Mouse (Mus musculus): Measurements from ENCODE around the gene Hdac5. TPM values are rescaled to one million over a fixed set of nuclear protein-coding genes. Genes with fewer than 3 reads are reported as not detected.

The Hdac5 gene
- polyA plus RNA-seq, 1 experiment: 68.9 TPM

GRCm38 (mm10) chr11:102219994-102220346 lies 10.0 kb downstream of the Hdac5 start:
- Histone ChIP-seq H3K4me3 (ENCODE audit: control insufficient read depth, low read depth, low read length) (no peak overlapping the region), H3K27ac (ENCODE audit: control insufficient read depth, insufficient read depth, low read depth, low read length) (no peak overlapping the region), H3K4me1 (ENCODE audit: control insufficient read depth, insufficient read depth, low read length) (peaks cover 17% of the 10 kb centered on the region), H3K36me3 (ENCODE audit: control insufficient read depth, insufficient read depth, low read length) (no peaks in the 10 kb centered on the region), H3K27me3 (ENCODE audit: control insufficient read depth, insufficient read depth, low read length) (no peaks in the 10 kb centered on the region)
- no peak for TF ChIP-seq CTCF (IDR thresholded peaks at IDR 0.05; ENCODE audit: control insufficient read depth, insufficient read depth, insufficient replicate concordance, low read depth, low read length)
- TF ChIP-seq POLR2A (IDR thresholded peaks at IDR 0.05; ENCODE audit: control insufficient read depth, low read depth, low read length): no peak

GRCm38 (mm10) chr11:102219247-102219993 lies 10.5 kb downstream of the Hdac5 start:
- no peaks in the 10 kb centered on the region for H3K27me3 ChIP-seq (ENCODE audit: control insufficient read depth, insufficient read depth, low read length)
- H3K4me3 ChIP-seq (ENCODE audit: control insufficient read depth, low read depth, low read length): no peak overlapping the region
- TF ChIP-seq POLR2A (IDR thresholded peaks at IDR 0.05; ENCODE audit: control insufficient read depth, low read depth, low read length) (no peak), CTCF (IDR thresholded peaks at IDR 0.05; ENCODE audit: control insufficient read depth, insufficient read depth, insufficient replicate concordance, low read depth, low read length) (no peak)
- no peaks in the 10 kb centered on the region for H3K36me3 ChIP-seq (ENCODE audit: control insufficient read depth, insufficient read depth, low read length)
- peaks cover 22% of the 10 kb centered on the region for H3K4me1 ChIP-seq (ENCODE audit: control insufficient read depth, insufficient read depth, low read length)
- H3K27ac ChIP-seq (ENCODE audit: control insufficient read depth, insufficient read depth, low read depth, low read length): peak overlapping the region; percentile 14

GRCm38 (mm10) chr11:102218783-102219182 lies 11.2 kb downstream of the Hdac5 start:
- Histone ChIP-seq H3K4me1 (ENCODE audit: control insufficient read depth, insufficient read depth, low read length) (peaks cover 23% of the 10 kb centered on the region), H3K4me3 (ENCODE audit: control insufficient read depth, low read depth, low read length) (peak overlapping the region; percentile 47), H3K27me3 (ENCODE audit: control insufficient read depth, insufficient read depth, low read length) (no peaks in the 10 kb centered on the region), H3K36me3 (ENCODE audit: control insufficient read depth, insufficient read depth, low read length) (no peaks in the 10 kb centered on the region), H3K27ac (ENCODE audit: control insufficient read depth, insufficient read depth, low read depth, low read length) (peak overlapping the region; percentile 7; the same call in 1 of the 2 replicates)
- TF ChIP-seq CTCF (IDR thresholded peaks at IDR 0.05; ENCODE audit: control insufficient read depth, insufficient read depth, insufficient replicate concordance, low read depth, low read length) (no peak), POLR2A (IDR thresholded peaks at IDR 0.05; ENCODE audit: control insufficient read depth, low read depth, low read length) (no peak)

- Histone ChIP-seq H3K36me3 (ENCODE audit: control insufficient read depth, insufficient read depth, low read length) (no peaks in the 10 kb centered on the region), H3K4me1 (ENCODE audit: control insufficient read depth, insufficient read depth, low read length) (peaks cover 23% of the 10 kb centered on the region), H3K27ac (ENCODE audit: control insufficient read depth, insufficient read depth, low read depth, low read length) (no peak overlapping the region), H3K4me3 (ENCODE audit: control insufficient read depth, low read depth, low read length) (peak overlapping the region; percentile 47), H3K27me3 (ENCODE audit: control insufficient read depth, insufficient read depth, low read length) (no peaks in the 10 kb centered on the region)
- TF ChIP-seq CTCF (IDR thresholded peaks at IDR 0.05; ENCODE audit: control insufficient read depth, insufficient read depth, insufficient replicate concordance, low read depth, low read length): no peak
- no peak for TF ChIP-seq POLR2A (IDR thresholded peaks at IDR 0.05; ENCODE audit: control insufficient read depth, low read depth, low read length)
These were observed 12.0 kb downstream of the Hdac5 start for GRCm38 (mm10) chr11:102217876-102218430.

GRCm38 (mm10) chr11:102217396-102217795 lies 12.6 kb downstream of the Hdac5 start:
- Histone ChIP-seq H3K4me1 (ENCODE audit: control insufficient read depth, insufficient read depth, low read length) (peaks cover 23% of the 10 kb centered on the region), H3K36me3 (ENCODE audit: control insufficient read depth, insufficient read depth, low read length) (no peaks in the 10 kb centered on the region), H3K27ac (ENCODE audit: control insufficient read depth, insufficient read depth, low read depth, low read length) (no peak overlapping the region), H3K4me3 (ENCODE audit: control insufficient read depth, low read depth, low read length) (peak overlapping the region; percentile 49), H3K27me3 (ENCODE audit: control insufficient read depth, insufficient read depth, low read length) (no peaks in the 10 kb centered on the region)
- TF ChIP-seq POLR2A (IDR thresholded peaks at IDR 0.05; ENCODE audit: control insufficient read depth, low read depth, low read length) (no peak), CTCF (IDR thresholded peaks at IDR 0.05; ENCODE audit: control insufficient read depth, insufficient read depth, insufficient replicate concordance, low read depth, low read length) (no peak)

GRCm38 (mm10) chr11:102216886-102217240 lies 13.1 kb downstream of the Hdac5 start:
- H3K4me3 ChIP-seq (ENCODE audit: control insufficient read depth, low read depth, low read length): peak overlapping the region; percentile 49
- TF ChIP-seq CTCF (IDR thresholded peaks at IDR 0.05; ENCODE audit: control insufficient read depth, insufficient read depth, insufficient replicate concordance, low read depth, low read length) (no peak), POLR2A (IDR thresholded peaks at IDR 0.05; ENCODE audit: control insufficient read depth, low read depth, low read length) (no peak)
- no peak overlapping the region for H3K27ac ChIP-seq (ENCODE audit: control insufficient read depth, insufficient read depth, low read depth, low read length)
- no peaks in the 10 kb centered on the region for H3K27me3 ChIP-seq (ENCODE audit: control insufficient read depth, insufficient read depth, low read length)
- H3K4me1 ChIP-seq (ENCODE audit: control insufficient read depth, insufficient read depth, low read length): peaks cover 20% of the 10 kb centered on the region
- H3K36me3 ChIP-seq (ENCODE audit: control insufficient read depth, insufficient read depth, low read length): no peaks in the 10 kb centered on the region

- TF ChIP-seq POLR2A (IDR thresholded peaks at IDR 0.05; ENCODE audit: control insufficient read depth, low read depth, low read length) (no peak; the same call in 1 of the 2 replicates), CTCF (IDR thresholded peaks at IDR 0.05; ENCODE audit: control insufficient read depth, insufficient read depth, insufficient replicate concordance, low read depth, low read length) (no peak)
- Histone ChIP-seq H3K27ac (ENCODE audit: control insufficient read depth, insufficient read depth, low read depth, low read length) (no peak overlapping the region), H3K27me3 (ENCODE audit: control insufficient read depth, insufficient read depth, low read length) (no peaks in the 10 kb centered on the region), H3K4me3 (ENCODE audit: control insufficient read depth, low read depth, low read length) (no peak overlapping the region), H3K4me1 (ENCODE audit: control insufficient read depth, insufficient read depth, low read length) (peaks cover 20% of the 10 kb centered on the region), H3K36me3 (ENCODE audit: control insufficient read depth, insufficient read depth, low read length) (no peaks in the 10 kb centered on the region)
These were observed 13.7 kb downstream of the Hdac5 start for GRCm38 (mm10) chr11:102216056-102216885.
